Mouse (Mus musculus) liver, embryonic 12.5 days (tissue): ENCODE data around the gene Ermn. TPM values are rescaled to one million over a fixed set of nuclear protein-coding genes. Genes with fewer than 3 reads are reported as not detected.

Experiments
- ATAC-seq: fragments of 200-750 bp; cut with Nextera tagmentation; 2 replicates; pipeline ENCODE4 v1.8.0; 2017; ENCODE audit warnings: moderate number of reproducible peaks, mild to moderate bottlenecking, moderate library complexity
- H3K27ac ChIP-seq: fragments of 300-500 bp; sonication (generic); 2 replicates; pipeline ENCODE4 v1.5.1; 2016; ENCODE audit warnings: mild to moderate bottlenecking
- H3K27me3 ChIP-seq: fragments of 300-500 bp; sonication (generic); replicated peaks from 2 replicates; pipeline ENCODE4 v1.6.1; 2016; ENCODE audit warnings: mild to moderate bottlenecking, moderate library complexity
- H3K36me3 ChIP-seq: fragments of 300-500 bp; sonication (generic); 2 replicates; pipeline ENCODE4 v1.6.1; 2016; ENCODE audit warnings: mild to moderate bottlenecking, moderate library complexity
- H3K4me1 ChIP-seq: fragments of 300-500 bp; sonication (generic); 2 replicates; pipeline ENCODE4 v1.6.1; 2016
- H3K4me2 ChIP-seq: fragments of 300-500 bp; sonication (generic); 2 replicates; pipeline ENCODE4 v1.6.1; 2016; ENCODE audit warnings: mild to moderate bottlenecking, moderate library complexity
- H3K4me3 ChIP-seq: fragments of 300-500 bp; sonication (generic); 2 replicates; pipeline ENCODE4 v1.5.1; 2016; ENCODE audit warnings: mild to moderate bottlenecking, moderate library complexity
- H3K9ac ChIP-seq: fragments of 300-500 bp; sonication (generic); 2 replicates; pipeline ENCODE4 v1.6.1; 2016; ENCODE audit warnings: mild to moderate bottlenecking, moderate library complexity
- H3K9me3 ChIP-seq: fragments of 300-500 bp; sonication (generic); replicated peaks from 2 replicates; pipeline ENCODE4 v1.6.1; 2016; ENCODE audit warnings: mild to moderate bottlenecking, moderate library complexity
- WGBS: fragments of 180-500 bp; shearing (Covaris S2); methylation state at CpG from one replicate; pipeline ENCODE4 v1.1.7; 2016; ENCODE audit not compliant: insufficient replicate concordance; 5-methylcytosine and 5-hydroxymethylcytosine counted together
- polyA plus RNA-seq: library from polyadenylated mRNA; unstranded; fragments of >200 nt; fragmentation: Nextera tagmentation; extraction: Ambion mirVana; gene quantifications from 2 replicates; pipeline ENCODE4 v1.2.1, GENCODE M21; 2016

Gene Ermn
- polyA plus RNA-seq = not detected in 2 replicates

DNA sequence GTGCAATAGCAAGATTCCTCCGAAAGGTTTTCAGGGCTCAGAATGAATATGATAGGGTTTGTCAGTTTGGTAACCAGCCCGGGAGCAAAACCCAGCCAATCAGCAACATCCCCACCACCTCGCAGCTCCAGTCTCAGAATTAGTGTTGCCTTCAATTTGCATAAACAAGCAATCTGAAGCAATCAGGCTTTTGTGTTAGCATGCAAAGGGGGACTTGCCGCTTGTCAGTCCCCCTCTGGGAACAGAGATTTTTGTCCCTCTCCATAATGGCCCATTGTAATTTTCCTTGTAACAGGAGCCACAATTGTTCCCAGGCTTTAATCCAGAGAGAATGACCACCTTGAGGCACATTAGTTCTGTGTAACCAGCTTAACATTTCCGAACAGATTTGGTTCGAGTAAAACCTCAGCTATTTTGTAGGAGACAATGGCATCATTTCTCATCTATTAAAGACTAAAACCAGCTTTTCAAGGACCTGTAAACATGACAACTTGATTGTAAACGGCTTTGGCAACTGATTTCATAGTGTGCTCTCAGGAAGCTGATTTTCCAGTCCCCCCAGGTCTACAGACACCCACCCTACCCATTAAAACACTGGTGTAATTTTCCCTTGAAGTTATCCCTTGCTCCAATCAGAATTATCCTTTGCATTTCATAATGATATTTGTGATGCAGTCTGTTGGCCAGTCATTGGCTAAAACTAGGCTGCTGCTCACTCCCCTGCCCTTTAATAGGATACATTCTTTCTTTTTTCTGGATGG is at the start of gene Ermn:
Ermn (minus strand) TSS at position 44 of the 761 bp plus-strand sequence.
- Histone ChIP-seq H3K4me3 (no peak within 1 kb of the TSS), H3K36me3 (no peaks in the 10 kb centered on the region)
- WGBS = 52% methylated on average over 7 of the region's 7 CpGs

DNA sequence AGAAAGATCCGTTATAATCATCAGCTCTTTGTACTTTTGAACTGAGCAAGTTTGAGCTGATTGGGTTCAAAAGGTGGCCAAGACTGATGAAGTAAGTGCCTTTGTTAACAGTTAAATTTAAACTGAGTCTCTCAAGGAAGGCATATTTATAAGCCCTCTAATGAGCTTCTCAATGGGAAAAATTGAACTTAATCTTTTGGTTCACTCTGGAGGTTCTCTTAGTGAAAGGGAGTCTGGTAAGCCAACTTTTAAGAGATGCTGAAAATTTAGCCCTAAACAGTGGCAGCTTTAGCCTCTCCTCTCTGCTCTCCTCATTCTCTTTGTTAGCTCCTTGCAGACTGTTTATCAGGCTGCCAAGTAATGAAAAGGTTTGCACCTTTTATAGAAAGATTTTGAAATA is 42.2 kb upstream of the Ermn start:
- Histone ChIP-seq H3K27me3 (no peaks in the 10 kb centered on the region), H3K4me3 (no peak overlapping the region), H3K27ac (no peak overlapping the region), H3K9me3 (no peaks in the 10 kb centered on the region), H3K4me1 (no peaks in the 10 kb centered on the region), H3K36me3 (no peaks in the 10 kb centered on the region), H3K9ac (no peak overlapping the region), H3K4me2 (no peak overlapping the region)
- 69% methylated on average over 1 of the region's 1 CpGs for WGBS
- no peak for ATAC-seq

More for the DNA sequence above, at the start of gene Ermn:
- Histone ChIP-seq H3K9ac (no peak within 1 kb of the TSS), H3K4me2 (no peak within 1 kb of the TSS), H3K27me3 (no peaks in the 10 kb centered on the region), H3K4me1 (no peaks in the 10 kb centered on the region), H3K9me3 (no peaks in the 10 kb centered on the region), H3K27ac (no peak within 1 kb of the TSS)
- no peak for ATAC-seq

DNA sequence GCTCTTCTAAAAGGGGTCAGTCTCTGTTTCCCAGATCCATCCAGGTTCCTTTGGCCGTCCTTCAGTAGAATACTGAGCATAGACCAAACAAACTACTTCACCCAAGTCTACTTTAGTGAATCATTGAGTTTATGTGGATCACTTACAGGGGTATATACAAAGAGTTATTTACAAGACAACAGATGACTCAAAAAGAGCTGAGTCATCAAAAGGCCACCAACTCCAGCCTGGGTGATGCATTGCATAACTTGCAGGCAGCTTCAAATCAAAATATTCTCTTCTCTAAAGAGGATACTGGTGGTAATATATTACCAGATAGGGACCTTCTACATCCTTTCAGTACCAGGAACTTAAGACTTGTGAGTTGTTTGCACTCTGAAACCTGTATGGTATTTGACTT is 33.8 kb upstream of the Ermn start:
- Histone ChIP-seq H3K9ac (no peak overlapping the region), H3K4me2 (no peak overlapping the region), H3K4me3 (no peak overlapping the region), H3K9me3 (no peaks in the 10 kb centered on the region), H3K27me3 (no peaks in the 10 kb centered on the region), H3K4me1 (no peaks in the 10 kb centered on the region), H3K36me3 (no peaks in the 10 kb centered on the region), H3K27ac (no peak overlapping the region)
- WGBS = 78% methylated on average over 1 of the region's 1 CpGs
- no peak for ATAC-seq

DNA sequence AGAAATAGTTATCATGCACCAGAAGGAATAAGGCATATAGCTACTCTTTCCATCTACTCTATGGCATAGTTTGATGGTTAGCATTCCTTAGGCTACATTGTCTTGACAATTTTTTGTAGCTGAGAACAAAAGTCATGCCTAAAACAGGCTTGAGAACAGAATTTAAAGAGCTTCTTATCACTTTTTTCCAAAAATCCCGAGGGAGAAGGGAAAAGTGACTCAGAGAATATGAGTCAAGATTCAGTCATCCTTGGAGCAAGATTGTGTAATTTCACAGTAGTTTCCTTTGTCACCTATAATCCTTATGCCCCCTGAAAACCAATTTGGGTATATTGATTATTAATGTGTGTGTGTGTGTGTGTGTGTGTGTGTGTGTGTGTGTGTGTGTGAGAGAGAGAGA is 27.2 kb upstream of the Ermn start:
- Histone ChIP-seq H3K36me3 (no peaks in the 10 kb centered on the region), H3K4me2 (no peak overlapping the region), H3K4me1 (no peaks in the 10 kb centered on the region), H3K27ac (no peak overlapping the region), H3K9ac (no peak overlapping the region), H3K9me3 (no peaks in the 10 kb centered on the region), H3K4me3 (no peak overlapping the region), H3K27me3 (no peaks in the 10 kb centered on the region)
- no peak for ATAC-seq
- 26% methylated on average over 1 of the region's 1 CpGs for WGBS

DNA sequence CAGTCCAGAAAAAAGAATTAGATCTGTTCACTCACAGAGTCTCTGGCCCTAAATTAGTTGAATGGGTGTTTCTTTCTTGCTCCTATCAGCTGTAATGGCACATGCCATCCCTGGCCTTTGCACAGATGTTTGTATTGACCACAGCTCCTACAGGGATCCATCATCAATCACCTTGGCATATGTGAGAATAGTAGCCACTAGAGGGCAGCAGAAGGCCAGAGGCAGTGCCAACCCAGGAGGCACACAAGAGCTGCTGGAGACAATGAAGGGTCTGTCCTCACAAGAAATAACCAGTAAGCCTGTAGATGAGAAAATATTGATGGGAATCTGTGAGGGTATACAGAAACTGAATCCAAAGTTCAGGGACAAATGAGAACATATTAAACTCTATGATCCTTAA is 2.7 kb upstream of the Ermn start:
- H3K27me3 ChIP-seq = no peaks in the 10 kb centered on the region
- no peak overlapping the region for H3K27ac ChIP-seq
- no peaks in the 10 kb centered on the region for H3K36me3 ChIP-seq
- ATAC-seq = no peak
- no peaks in the 10 kb centered on the region for H3K9me3 ChIP-seq
- H3K4me2 ChIP-seq = no peak overlapping the region
- no peak overlapping the region for H3K4me3 ChIP-seq
- no peaks in the 10 kb centered on the region for H3K4me1 ChIP-seq
- H3K9ac ChIP-seq = no peak overlapping the region

DNA sequence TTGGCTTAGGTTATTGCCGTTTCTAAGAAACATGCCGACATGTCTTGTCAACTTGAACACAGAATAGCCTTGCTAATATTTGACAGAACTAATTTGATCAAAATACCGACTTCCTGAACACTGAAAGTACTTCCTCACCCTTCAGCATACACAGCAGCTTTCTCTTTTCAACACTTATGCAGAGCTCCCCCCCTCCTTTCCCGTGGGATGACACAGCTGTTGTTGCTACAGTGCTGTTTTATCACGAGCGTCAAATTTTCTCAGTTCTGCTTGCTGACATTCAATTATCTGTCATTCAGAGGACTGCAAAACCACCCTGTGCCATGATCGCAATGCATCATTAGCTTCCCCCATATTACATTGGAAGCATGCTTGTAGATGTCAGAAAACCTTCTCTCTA is 10.8 kb downstream of the Ermn start:
- no peaks in the 10 kb centered on the region for H3K9me3 ChIP-seq
- H3K4me3 ChIP-seq = no peak overlapping the region

DNA sequence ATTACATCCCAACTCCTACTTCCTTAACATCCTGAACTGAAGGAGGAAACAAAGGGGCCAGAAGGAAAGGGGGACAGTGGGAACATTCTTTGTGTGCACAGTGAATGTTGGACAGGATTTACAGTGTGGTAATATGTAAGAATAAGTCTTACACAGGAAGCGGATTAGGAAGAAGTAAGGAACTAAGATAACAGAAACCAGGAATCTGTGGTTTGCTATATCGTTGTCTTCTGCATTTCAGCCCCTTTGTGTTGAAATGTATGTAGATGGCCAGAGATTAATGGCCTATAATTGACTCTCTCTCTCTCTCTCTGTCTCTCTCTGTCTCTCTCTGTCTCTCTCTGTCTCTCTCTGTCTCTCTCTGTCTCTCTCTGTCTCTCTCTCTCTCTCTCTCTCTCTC is 15.7 kb downstream of the Ermn start:
- 22% methylated on average over 2 of the region's 2 CpGs for WGBS

More for the DNA sequence above, 10.8 kb downstream of the Ermn start:
- no peak overlapping the region for H3K27ac ChIP-seq
- WGBS = 49% methylated on average over 7 of the region's 7 CpGs
- H3K4me1 ChIP-seq = no peaks in the 10 kb centered on the region
- no peak for ATAC-seq
- no peaks in the 10 kb centered on the region for H3K36me3 ChIP-seq
- no peaks in the 10 kb centered on the region for H3K27me3 ChIP-seq
- H3K9ac ChIP-seq = no peak overlapping the region
- no peak overlapping the region for H3K4me2 ChIP-seq

DNA sequence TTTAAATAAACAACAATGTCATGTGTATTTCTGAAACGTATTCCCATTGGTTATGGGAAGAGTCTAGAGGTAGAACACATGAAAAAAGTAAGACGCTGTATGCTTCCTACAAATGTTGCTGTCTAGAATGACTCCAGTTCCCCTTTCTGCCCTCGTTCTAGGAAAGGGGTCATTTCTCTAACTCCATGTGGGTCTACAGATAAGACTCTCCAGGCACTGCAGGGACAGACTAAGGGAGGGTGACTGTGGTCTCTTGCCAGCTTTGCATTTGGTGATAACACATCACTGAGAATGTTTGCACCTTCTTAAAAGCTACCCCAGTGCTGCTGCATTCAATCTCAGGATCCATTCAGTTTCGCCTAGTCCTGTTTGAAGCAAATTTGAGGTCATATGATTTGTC is 17.0 kb downstream of the Ermn start:
- Histone ChIP-seq H3K27ac (no peak overlapping the region), H3K4me1 (0 out of 2 replicates have a peak, but pooled peaks cover 4% of the 10 kb centered on the region), H3K4me2 (no peak overlapping the region), H3K4me3 (no peak overlapping the region), H3K9ac (no peak overlapping the region), H3K27me3 (no peaks in the 10 kb centered on the region), H3K9me3 (no peaks in the 10 kb centered on the region), H3K36me3 (no peaks in the 10 kb centered on the region)
- ATAC-seq = peak; percentile 72
- 18% methylated on average over 4 of the region's 4 CpGs for WGBS

More for the DNA sequence above, 15.7 kb downstream of the Ermn start:
- Histone ChIP-seq H3K4me2 (no peak overlapping the region), H3K4me1 (0 out of 2 replicates have a peak, but pooled peaks cover 4% of the 10 kb centered on the region), H3K27me3 (no peaks in the 10 kb centered on the region), H3K36me3 (no peaks in the 10 kb centered on the region), H3K4me3 (no peak overlapping the region), H3K9me3 (no peaks in the 10 kb centered on the region), H3K27ac (no peak overlapping the region), H3K9ac (no peak overlapping the region)
- no peak for ATAC-seq

DNA sequence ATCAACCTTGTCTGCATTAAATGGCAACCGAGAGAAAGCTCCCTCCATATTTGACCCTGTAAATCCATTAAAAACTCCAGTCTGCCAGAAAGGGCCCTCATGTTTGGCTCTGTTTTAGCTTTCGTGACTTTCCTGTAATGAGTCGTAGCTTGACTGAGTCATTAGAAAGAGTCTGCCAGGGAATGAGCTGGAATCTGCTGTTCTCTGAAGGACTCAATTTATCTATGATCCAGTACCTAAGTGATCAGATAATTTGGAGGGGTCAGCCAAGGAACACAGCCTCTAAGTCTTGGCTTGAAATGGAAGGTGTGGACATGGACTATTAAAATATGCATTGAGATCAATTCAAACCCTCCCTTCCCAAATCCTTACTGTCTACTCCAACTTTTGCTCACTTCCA is 21.2 kb downstream of the Ermn start:
- 76% methylated on average over 3 of the region's 3 CpGs for WGBS
- ATAC-seq = no peak
- H3K9me3 ChIP-seq = no peaks in the 10 kb centered on the region

DNA sequence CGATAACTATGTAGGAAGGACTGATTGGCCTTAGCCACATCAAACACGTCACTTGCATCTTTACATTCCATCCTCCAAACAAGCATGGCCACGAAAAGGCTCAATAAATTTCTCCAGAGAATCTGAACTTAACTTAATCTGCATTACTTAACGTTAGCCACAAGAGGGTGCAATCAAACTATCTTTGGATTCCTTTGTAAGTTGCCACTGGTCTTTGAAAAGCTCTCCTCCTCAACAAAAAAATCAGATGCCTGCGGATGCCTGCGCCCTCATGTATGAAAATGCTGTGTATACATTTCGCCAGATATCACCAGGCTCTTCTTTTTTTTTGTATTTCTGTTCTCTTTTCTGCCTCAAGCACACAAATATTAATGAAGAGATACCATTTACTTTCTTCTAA is 23.3 kb downstream of the Ermn start:
- H3K36me3 ChIP-seq = no peaks in the 10 kb centered on the region

More for the DNA sequence above, 21.2 kb downstream of the Ermn start:
- H3K27ac ChIP-seq = no peak overlapping the region
- 0 out of 2 replicates have a peak, but pooled peaks cover 4% of the 10 kb centered on the region for H3K4me1 ChIP-seq
- H3K9ac ChIP-seq = no peak overlapping the region
- no peak overlapping the region for H3K4me2 ChIP-seq
- H3K27me3 ChIP-seq = no peaks in the 10 kb centered on the region
- H3K4me3 ChIP-seq = no peak overlapping the region
- H3K36me3 ChIP-seq = no peaks in the 10 kb centered on the region

DNA sequence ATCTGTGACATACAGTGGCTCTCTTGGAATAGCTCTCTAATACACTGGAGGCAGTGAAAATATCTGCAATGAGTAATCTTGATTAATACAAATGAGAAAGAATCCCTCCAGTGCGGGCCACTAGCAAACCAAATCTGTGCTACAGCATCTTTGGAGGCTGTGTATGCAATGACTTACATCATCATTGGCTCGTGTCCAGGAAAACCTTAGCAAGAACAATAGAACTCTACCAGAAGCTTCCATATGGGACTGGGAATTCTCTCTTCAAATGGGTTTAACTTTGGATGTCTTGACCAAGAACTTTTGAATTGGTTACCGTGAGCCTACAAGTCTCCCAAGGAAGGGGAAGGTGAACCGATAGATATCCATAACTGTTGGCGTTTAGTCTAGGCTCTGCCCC is 25.9 kb downstream of the Ermn start:
- Histone ChIP-seq H3K27me3 (no peaks in the 10 kb centered on the region), H3K9ac (no peak overlapping the region), H3K9me3 (no peaks in the 10 kb centered on the region), H3K4me3 (no peak overlapping the region), H3K4me2 (no peak overlapping the region), H3K4me1 (no peaks in the 10 kb centered on the region), H3K36me3 (no peaks in the 10 kb centered on the region), H3K27ac (no peak overlapping the region)
- no peak for ATAC-seq
- WGBS = 69% methylated on average over 5 of the region's 5 CpGs

More for the DNA sequence above, 23.3 kb downstream of the Ermn start:
- Histone ChIP-seq H3K4me3 (no peak overlapping the region), H3K9ac (no peak overlapping the region), H3K9me3 (no peaks in the 10 kb centered on the region), H3K4me1 (no peaks in the 10 kb centered on the region), H3K4me2 (no peak overlapping the region), H3K27ac (no peak overlapping the region), H3K27me3 (no peaks in the 10 kb centered on the region)
- WGBS = 24% methylated on average over 7 of the region's 7 CpGs
- no peak for ATAC-seq

DNA sequence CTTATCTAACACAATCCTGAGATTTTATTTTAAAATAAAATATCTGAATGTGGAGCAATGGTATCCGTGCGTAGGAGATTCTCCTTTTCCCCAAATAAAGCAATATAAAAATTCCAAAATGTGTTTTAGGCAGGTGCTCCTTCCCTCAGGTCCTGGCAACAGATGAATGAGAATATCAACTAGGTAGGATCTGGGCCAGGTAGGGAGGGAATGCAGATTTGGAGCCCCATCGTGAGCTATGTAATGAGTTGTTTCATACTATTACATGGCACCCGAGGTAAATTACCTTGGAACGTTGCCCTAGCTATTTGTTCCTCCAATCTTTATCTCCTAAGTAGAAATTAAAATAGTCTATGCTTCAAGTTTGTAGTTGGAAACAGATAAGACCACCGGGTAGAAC is 29.1 kb downstream of the Ermn start:
- WGBS = 75% methylated on average over 6 of the region's 6 CpGs
- Histone ChIP-seq H3K9me3 (no peaks in the 10 kb centered on the region), H3K27ac (no peak overlapping the region), H3K4me2 (no peak overlapping the region), H3K9ac (no peak overlapping the region), H3K36me3 (no peaks in the 10 kb centered on the region), H3K27me3 (no peaks in the 10 kb centered on the region), H3K4me1 (no peaks in the 10 kb centered on the region), H3K4me3 (no peak overlapping the region)
- ATAC-seq = no peak

DNA sequence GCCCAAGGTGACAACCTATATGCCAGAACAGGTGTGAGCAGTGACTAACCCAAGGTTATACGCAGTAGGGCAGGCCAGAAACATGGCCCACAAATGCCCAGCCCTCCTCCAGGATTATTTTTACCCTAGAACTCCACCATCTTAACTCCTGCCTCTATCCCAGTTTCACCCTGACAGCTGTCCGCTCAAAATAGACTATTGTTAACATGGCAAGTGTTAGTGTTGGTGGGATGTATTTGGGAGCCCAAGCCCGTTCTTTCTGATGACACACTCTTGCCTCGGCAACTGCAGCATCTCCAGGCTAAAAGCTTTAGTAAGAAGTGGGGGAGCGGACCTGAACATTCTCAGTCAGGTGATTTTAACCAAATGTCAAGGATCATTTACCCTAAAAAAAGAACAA is 45.6 kb downstream of the Ermn start:
- H3K27me3 ChIP-seq = no peaks in the 10 kb centered on the region
- 73% methylated on average over 5 of the region's 5 CpGs for WGBS
- ATAC-seq = no peak
- no peaks in the 10 kb centered on the region for H3K36me3 ChIP-seq
- no peaks in the 10 kb centered on the region for H3K9me3 ChIP-seq
- H3K9ac ChIP-seq = no peak overlapping the region
- H3K27ac ChIP-seq = no peak overlapping the region
- H3K4me3 ChIP-seq = no peak overlapping the region
- no peak overlapping the region for H3K4me2 ChIP-seq
- H3K4me1 ChIP-seq = no peaks in the 10 kb centered on the region
